Mouse (Mus musculus) thymus, postnatal 14 days (tissue): Measurements from ENCODE around the gene Ism2.
A peak's percentile ranks its signal among the peaks of the same experiment; 100 is the strongest.
"Not testable (repeated sequence)": the region's sequence is repeated elsewhere in the genome, so short reads cannot be mapped to it uniquely, and the experiment has no call there.

Experiments used
- DNase-seq: peaks from one replicate; pipeline ENCODE4 v3.0.0; 2021

The Ism2 gene

DNA sequence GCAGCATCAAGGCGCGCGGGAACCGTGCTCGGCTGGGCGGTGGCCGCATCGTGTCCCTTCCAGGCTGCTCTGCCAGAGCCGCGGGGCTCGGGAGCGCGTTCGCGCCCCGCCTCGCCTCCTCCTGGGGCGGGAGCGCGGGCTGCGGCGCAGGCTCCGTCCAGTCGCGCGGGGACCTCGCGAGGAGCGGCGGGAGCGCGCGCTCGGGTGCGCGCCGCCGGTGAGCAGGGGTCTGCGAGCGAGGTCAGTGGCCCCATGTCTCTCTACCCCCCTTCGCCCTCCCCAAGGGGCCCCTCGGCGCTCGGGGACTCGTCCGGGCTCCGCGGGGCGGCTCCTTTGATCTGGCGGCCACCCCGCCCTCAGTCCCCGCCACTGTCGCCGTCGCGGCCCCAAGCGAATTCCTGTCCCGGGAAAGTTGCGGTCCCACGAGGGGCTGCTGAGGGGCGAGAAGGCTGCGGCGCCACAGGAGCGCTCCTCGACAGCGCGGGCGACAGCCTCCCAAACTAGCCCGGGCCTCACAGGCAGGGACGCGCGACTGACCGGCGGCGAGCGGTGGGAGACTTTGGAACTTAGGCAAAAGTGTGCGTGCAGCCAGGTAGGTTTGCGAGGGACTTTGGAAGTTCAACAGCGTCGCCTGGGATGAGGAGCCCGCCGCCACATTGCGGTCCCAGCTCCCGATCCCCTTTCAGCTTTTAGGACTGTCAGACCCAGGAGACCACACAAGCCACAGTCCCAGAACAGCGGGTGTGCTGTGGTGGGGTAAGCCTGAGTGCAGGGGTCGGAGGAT, at the start of gene Ism2:
TSS of gene Ism2 (minus strand) at position 49 of the 784 bp plus-strand sequence.
- DNase-seq = peak; percentile 9

DNA sequence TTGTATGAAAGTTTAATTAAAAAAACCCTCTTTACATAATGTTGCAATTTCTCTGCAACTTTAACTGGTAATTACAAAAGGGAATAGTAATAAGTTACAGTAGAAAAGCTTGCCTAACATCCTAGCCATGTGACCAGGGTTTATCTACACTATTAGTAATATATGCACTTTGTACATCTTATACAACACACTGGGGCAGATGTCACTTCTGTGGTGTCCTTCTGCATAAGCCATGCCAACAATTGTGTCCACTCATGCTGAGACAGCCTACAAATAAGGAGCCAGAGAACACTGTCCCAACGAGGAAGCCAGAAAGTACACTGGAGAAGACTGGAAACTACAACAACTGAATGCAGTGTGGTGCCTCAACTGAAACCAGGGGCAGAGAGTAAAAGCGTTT, 48.5 kb upstream of the Ism2 start:
- no peak for DNase-seq

DNA sequence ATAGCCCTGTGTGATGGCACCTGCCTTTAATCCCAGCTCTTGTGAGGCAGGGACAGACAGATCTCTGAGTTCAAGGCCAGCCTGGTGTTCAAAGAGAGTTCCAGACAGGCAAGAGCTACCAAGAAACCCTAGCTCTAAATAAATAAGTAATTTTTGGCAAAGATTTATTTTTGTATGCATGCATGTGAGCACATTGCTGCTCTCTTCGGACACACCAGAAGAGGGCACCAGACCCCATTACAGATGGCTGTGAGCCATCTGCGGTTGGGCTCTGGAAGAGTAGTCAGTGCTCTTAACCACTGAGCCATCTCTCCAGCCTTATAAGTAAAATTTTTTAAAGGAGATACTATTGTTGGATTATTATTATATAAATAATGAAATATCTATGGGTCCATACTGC, 48.0 kb upstream of the Ism2 start:
- DNase-seq = no peak

DNA sequence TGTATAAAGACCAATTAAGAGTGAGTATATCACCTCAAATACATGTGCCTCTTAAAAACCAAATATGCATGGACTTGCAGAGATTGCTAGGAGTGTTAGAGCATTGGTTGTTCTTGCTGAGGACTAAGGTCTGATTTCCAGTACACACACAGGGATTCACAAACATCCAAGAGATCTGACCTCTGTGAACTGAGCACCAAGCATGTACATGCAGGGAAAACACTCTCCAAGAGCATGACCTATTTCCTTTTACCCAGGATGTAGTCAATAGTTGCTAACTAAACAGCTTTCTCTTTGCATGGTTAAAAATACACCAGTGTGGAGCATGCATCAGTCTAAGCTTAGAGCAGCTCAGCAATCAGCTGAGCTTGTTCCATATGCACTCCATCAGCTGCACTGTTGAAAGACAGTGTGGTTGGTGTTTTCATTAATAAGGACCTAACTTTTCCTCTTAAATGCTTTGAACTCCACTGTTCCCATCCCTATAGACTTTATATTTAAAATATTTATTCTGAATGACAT, 43.6 kb upstream of the Ism2 start:
- no peak for DNase-seq

DNA sequence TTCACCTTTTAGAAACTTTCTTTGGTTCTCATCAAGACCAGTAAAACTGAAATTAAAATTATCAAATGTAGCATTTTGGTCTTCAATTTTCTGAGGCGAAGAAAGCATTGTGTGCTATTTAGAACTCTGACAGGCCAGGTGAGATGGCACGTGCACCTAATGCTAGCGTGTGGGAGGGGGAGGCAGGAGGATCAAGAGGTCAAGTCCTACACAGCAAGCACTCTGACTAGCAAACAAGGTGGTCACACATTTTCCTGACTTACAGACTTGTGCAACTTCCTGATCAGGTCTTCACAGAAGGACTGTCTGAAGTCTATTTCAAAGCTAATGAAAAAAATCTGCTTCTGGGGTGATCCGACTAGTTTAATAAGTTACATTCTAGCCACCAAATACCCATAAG, 38.6 kb upstream of the Ism2 start:
- no peak for DNase-seq

DNA sequence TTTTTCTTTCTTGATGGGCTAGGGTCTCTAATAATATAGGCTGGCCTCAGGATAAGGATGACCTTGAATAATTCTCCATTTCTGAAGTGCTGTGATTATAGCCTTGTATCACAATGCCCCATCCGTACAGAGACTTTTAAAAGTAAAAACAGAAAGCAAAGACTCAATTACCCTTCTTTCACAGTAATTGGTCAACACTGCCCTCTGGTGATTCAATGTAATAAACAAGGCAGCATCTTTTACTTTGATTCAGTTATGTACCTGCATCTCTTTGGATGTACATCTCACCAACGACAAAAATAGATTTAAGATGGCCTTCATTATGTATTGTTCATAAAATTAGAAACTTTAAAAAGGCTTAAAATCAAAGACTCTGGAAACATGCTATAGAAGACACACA, 35.4 kb upstream of the Ism2 start:
- no peak for DNase-seq

DNA sequence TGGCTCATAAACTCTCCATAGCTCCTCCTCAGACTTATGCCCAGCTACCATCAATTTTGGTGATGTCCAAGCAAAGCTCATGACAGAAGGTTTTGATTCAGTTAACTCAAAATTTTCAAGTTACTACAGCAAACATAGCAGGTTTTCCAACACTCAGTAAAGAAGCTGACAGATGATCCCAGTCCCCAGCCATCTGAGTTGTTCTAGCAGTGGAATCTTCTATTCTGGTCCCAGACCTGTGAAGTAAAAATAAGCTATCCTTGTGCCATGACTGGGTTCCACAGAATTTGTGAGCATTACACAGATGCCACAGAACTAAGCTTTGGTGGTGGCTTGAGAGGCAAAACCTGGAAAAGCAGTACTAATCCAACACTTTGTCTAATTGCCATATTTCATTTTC, 34.3 kb upstream of the Ism2 start:
- DNase-seq = no peak

DNA sequence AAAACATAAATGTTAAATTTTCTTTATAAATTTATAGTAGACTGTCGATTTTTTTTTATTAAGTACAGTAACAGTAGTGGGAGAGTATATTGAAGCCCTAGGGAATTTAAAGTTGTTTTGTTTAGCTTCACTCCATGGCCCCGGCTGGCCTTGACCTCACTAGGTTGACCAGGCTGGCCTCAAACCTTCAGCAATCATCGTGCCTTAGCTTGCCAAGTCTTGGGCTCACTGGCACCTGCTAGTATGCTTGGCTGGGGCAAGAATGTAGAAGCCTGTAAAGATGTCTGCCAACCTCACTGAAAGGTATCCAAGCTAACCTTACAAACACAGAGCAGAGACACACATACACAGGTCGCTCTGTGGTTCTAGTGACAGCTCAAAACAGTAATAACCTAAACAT, 33.0 kb upstream of the Ism2 start:
- no peak for DNase-seq

DNA sequence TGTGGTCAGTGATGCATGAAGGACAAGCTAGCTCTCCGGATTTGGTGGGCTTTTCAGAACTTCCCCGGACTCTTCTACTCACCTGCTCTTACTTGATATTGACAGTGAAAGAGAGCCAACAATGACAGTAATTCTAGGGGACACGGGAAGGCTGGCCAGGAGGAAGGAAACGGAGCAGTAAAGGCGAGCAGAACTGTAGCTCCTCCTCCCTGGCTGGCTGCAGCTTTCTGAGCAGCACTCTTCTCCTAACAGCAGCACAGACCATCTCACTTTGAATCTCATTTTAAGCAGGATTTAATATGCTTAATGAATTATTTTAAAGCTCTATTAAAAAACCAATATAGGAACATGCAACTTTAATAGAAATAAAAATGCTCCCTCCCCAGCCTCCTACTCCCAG, 32.4 kb upstream of the Ism2 start:
- DNase-seq = no peak

DNA sequence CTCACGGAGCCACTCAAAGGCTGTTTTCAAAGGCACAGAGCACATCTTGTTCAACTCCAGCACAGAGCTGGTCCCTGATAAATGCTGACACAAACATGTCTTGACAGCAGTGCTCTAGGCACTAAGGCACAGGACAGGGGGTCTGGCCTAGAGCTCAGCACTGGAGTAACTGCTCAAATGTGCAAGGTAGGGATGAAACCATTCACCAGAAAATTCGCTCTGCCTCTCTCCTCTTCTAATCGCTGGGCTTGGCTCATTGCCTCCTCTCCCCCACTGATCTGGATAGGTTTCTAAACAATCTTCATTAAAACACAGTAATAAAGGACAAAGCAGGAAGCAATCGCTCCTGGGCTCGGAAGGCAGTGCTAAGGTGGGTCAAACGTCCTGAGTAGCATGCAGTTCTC, 31.6 kb upstream of the Ism2 start:
- no peak for DNase-seq

DNA sequence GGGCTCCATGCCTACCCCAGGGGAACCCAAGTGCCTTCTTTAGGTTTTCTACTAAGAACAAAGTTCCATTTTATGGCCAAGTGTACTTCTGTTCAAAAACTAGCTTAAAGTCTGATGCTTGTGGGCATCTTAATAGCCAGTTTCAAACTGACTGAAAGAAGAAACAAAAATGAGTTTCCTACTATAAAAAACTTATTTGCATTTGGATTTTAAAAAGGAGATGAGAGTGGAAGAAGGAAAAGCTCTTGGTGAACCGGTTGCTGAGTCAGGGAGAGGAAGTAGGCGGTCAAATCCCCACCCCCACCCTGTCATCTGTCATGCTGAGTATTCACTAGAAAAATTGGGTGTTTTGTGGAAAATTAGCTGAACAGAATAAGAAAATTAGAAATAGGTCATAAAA, 30.7 kb upstream of the Ism2 start:
- no peak for DNase-seq

DNA sequence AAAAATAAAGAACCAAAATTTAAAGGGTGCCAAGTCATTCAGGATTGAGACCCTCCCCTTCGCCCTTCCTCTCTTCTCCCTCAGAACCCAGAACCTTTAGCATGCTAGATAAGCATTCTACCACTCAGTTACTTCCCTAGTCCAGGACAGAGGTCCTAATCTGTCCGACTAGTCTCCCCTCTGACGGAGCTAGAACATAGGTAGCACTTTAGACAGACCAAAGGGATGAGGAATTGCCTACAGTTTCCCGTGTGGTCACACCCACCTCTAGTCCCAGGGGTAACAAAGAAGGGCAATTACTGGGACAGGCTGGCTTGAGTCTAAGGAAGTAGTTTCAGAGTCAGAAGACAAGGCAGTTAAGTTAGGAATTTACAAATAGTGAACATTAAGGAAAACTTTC, 28.5 kb upstream of the Ism2 start:
- no peak for DNase-seq

DNA sequence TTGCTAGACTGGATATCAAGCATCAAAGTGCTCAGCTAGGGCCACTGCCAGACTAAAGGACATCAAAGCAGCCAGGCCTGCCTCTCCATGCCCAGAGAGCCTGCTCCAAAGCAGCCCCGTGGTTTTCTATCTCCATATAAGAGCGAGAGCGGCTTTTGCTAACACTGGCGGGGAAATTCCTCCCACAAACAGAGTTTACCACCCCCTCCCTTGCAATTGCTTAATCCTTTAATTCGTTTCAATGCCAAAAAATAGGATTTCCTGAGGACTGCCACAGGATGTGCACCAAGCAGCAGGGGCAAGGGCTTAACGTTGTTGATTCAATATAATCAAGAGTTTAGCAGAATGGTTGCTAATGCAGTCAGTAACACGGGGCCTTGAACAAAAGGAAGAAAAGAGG, 28.1 kb upstream of the Ism2 start:
- DNase-seq = no peak

DNA sequence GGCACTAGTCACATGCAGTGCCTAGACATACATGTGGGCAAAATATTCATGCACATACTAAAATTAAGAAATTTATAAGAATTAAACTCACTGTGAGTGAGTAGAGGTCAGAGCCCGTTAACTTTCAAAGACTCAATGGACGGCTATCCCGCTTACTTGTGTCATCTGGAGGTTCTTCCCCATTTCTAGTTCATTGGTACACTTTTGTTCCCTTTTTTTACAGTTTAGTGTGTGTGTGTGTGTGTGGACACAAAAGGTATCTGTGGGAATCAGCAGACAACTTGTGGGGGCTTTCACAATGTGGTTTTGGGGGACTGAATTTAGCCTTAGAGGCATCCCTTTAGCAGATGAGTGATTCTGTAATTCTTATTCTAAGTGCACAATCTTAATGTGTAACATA, 25.9 kb upstream of the Ism2 start:
- no peak for DNase-seq

DNA sequence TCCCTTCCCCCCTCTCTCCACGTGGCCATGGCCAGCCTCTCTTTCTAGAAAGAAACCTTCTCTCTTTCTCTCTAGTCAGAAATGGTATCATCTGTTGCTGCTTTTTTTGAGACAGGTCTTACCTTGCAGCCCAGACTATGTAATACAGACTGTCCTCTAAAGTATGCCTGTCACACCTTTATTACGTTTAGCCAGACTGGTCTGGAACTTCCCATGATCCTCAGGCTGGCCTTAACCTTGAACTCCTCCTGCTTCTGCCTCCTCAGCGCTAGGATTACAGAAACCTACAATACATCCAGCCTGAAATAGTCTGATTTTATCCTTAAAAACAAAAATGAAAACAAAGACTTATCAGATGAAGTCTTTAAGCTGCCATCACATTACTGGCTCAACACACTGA, 19.7 kb upstream of the Ism2 start:
- no peak for DNase-seq

DNA sequence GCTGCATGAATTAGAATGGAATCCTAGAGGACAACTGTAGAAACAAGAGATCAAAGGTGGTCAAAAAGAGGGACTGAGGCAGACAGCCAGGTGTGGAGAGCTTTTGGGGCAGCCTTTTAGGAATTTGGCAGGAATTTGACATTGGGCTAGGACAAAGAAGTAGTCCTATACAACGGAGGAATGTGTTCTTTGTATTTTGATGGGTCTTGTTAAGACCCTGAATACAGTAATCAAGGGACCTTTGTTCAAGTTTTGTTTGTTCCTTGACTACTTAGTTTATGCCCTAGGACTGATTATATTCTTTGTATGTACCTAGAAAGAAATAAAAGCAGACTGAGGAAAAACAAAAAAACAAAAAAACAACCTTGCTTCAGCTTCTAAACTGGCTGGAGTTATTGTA, 18.4 kb upstream of the Ism2 start:
- no peak for DNase-seq

DNA sequence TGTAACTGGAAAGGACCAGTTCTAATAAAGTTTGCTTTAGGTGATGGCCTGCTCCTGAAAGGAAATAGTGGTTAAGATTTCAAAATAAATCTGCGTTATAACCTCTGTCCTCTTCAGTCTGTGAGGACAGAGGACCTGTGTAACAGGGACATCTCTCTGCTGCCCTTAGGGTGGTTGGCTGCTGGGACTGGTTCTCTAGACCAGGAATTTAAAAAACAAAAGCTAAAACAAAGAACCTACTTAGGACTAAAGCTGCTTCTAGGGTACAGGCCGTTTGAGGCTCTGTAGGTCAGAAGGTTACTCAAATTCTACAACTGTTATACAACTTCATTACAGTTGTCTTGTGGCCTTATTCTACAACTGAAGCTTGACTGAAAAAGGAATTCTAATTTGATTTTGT, 13.6 kb upstream of the Ism2 start:
- no peak for DNase-seq

DNA sequence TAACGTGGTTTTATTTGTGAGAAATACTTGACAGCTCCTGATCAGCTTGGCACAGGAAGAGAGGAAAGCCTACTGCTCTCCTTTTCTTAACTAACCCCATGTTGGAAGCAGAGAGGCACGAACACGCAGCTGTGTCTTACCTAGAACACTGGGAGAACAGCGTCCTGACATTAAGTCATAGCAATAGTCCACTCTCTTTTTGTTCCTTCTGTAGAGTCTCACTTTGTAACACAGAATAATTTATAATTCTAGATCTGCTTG, 7.0 kb upstream of the Ism2 start:
- DNase-seq = not testable (repeated sequence)

DNA sequence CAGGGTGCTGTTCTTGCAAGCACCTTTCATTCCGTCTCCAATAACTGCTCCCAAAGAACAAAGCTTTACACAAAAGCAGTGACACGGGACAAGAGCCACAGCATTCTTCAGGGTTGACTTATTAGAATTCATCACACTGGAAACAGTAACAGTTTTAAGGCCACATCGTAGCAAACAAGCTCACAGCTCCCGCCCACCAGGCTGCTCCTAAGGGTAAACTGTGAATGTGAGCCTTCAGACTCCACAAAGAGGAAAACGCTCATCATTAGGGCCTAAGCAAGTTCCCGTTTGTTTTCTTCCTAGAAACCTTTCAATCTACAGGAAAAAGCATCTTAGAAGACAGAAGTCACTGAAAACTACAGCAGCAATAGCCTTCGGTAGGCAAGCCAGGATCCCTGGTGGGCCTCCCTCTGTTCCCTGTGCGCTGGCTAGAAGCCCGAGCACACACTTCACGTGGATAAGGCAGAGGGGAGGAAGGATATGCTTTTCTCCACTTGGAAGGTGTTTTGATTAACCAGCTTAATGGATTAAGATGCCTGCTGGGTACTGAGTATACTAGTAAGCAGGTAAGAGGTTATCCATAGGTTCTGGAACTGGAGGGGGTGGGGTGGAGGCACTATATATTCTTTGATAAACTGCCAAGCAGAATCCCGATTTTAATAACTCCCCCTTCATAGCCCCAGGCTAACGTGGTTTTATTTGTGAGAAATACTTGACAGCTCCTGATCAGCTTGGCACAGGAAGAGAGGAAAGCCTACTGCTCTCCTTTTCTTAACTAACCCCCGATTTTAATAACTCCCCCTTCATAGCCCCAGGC, 6.5 kb upstream of the Ism2 start:
- DNase-seq = no peak

DNA sequence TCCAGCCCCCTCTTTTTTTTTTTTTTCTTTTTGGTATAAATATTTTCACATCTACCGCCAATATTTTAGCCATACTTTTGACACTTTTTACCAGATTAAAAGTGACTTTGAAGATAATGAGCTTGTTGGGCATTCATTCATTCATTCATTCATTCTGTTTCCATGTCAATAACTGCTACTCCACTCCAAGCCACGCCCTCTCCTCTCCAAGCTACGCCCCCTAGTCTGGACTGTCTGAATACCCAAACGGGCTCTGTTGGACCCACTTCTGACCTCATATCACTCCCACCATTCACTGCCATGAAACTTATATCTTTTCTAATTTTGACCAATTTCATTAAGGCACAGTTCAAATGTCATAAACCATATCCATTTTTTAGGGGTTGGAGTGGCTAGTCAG, 1.7 kb upstream of the Ism2 start:
- no peak for DNase-seq

DNA sequence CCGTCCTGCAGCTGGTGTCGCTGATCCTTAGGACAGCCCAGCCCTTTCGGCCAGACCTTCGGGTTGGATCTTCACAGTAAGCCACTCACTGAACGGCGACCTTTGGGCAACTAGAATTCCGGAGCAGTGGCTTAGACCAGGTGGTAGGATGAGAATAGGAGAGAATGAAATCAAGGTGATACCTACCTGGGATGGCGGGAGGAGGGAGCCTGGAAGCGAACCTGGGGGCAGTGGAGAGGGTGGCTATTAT, 861 bp upstream of the Ism2 start:
- no peak for DNase-seq

DNA sequence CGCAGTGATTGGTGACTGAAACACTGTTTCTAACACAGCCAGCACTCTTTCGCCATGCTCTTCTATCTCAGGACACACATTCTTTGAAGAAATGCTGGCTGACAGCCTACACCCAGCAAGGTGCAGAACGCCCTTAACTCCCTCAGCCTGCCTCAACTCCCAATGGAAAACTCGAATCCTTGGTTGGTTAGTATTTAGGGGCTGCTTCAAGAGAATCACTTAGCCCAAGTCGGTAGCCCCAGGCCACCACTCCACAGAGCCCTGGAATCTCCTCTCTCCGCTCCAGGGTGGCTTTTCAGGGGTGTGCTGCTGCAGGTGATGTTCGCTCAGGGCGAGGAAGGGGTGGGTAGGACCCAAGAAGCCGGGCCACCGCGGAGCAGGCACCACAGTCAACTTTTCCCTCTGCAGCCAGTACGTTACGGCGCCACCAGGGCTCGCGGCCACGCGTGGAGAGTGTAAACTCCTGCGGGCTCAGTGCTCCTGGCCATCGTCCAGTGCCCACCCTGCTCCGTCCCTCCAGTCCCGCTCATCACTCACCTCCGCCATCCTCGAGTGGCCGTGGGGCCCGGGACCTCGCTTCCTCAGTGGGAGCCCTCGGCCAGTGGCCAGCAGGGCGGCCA, 358 bp downstream of the Ism2 start:
- DNase-seq = peak; percentile 6

DNA sequence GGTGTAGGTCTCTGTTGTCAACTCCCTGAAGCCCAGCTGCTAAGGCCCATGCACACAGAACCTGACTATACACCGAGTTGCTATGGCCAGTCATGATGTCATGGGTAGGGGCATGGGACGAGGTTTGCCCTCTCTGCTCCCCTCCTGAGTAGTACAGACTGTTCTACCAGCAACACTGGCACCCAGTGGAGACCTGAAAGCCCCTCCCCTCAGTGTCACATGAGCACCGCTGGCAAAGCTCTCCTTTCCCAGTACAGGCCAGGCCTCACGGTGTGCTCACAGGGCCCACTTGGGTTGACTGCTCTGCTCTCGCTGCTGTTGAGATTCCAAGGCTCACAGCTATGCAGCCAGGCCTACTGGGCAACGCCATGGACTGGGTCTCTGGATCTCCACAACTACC, 5.6 kb downstream of the Ism2 start:
- DNase-seq = no peak

DNA sequence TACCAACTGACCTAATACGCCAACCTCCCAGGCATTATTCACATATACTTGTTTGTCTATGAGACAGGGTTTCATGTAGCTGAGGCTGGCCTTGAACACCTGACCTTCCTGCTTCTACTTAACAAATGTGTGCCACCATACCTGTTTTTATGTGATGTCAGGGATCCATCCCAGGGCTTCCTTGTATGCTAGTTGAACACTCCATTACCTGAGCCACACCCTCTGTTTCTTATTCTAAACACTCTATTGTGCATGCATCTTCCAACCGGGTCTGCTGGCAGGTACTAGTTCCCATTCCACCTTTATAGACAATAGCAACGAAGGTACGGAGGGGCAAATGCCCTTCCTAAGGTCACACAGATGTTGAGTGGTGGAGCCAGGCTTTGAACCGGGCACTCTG, 10.4 kb downstream of the Ism2 start:
- no peak for DNase-seq

DNA sequence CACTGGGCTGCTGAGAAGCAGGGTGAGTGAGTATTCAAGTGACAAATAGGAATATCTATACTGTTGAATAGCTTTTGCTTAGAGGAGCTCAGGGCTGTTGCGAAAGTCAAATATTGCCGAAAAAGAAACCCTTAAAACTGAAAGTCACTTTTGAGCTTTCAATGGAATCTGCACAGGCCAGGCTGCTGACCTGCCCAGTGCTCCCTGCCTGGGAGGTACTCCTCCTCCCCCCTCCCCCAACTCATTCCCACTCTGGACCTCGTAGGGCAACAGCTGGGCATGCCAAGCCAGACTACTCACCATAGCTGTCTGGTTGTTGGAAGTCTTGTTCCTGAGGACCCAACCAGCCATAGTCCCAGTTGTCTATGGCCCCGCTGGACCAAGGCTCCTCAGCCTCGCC, 14.8 kb downstream of the Ism2 start:
- no peak for DNase-seq
